Mouse (Mus musculus): ENCODE measurements around the gene Abl2. TPM values are rescaled to one million over a fixed set of nuclear protein-coding genes. Genes with fewer than 3 reads are reported as not detected.
A peak's percentile ranks its signal among the peaks of the same experiment; 100 is the strongest.

Gene Abl2
- polyA plus RNA-seq, 1 experiment from 2014 or later: 2.3 TPM

DNA sequence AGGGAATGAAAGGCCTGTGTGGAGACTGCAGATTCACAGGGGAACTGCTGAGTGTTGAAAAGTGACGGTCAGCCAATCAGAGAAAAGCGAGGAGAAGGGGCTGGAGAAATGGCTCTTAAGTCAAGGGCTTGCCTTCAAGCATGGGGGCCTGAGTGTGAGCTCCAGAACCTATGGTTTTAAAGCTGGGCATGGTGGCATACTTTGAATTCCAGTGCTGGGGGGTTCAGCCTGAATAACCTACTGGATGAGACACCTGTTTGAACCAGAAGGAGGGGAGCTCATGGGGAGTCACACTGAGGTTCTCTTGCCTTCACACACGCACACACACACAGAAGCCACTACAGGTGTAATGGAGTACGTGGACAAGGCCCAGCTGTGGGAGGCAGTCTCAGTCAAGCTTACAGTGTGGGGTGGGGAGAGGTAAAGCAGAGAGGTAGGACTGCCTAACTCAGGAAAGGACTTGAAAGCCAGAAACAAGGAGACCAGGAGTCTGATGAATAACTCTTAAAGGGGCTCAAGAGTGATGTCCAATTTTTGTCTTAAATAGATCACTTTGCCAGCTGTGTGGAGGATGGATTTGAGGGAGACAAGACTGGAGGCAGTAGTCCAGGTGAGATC, 61.8 kb downstream of the Abl2 start:
- DNase-seq (ENCODE audit: low spot score) (peak; percentile 32), ATAC-seq (peak; percentile 16; the same call in 1 of the 2 replicates)
- no peak overlapping the region for H3K4me2 ChIP-seq (replicated peaks; ENCODE audit: low read depth, low read length)
- TF ChIP-seq CTCF (IDR thresholded peaks at IDR 0.05) (no peak), EP300 (IDR thresholded peaks at IDR 0.05) (no peak)
- WGBS: 60% methylated on average over 4 of the region's 4 CpGs
- no peaks in the 10 kb centered on the region for H3K27me3 ChIP-seq (replicated peaks; ENCODE audit: insufficient read depth, low read length)
- H3K4me3 ChIP-seq (ENCODE audit: low read depth, low read length): no peak overlapping the region
- 0 out of 2 replicates have a peak overlapping the region, but pooled peaks have one; percentile 20 for H3K27ac ChIP-seq (ENCODE audit: low read length)
- no peaks in the 10 kb centered on the region; the same call in 1 of the 2 replicates for H3K4me1 ChIP-seq (ENCODE audit: insufficient read depth, low read depth, low read length)
- no peak overlapping the region for H3K9ac ChIP-seq (replicated peaks; ENCODE audit: low read depth)
- H3K9me3 ChIP-seq (ENCODE audit: low read length): no peaks in the 10 kb centered on the region
- H3K36me3 ChIP-seq (ENCODE audit: insufficient read depth, low read length): no peaks in the 10 kb centered on the region

DNA sequence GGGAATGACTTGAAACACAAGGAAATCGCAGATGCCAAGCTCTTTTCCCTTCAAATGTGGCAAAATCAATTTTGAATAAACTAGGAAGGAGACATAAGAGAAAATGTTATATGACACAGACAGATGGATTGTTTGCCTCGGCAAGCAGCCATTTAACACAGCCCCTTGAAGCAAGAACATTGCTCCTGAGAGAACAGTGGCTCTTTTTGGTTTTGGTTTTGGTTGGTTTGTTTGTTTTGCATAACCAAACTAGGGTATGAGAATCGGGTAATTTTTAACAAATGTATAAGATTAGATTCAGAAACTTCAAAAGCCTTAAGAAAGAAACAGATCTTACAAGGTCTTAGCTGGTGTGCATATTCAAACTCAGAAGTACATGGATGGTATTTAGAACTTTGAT, 62.4 kb downstream of the Abl2 start:
- Histone ChIP-seq H3K9ac (replicated peaks; ENCODE audit: low read depth) (no peak overlapping the region), H3K36me3 (ENCODE audit: insufficient read depth, low read length) (no peaks in the 10 kb centered on the region), H3K9me3 (ENCODE audit: low read length) (no peaks in the 10 kb centered on the region), H3K4me2 (replicated peaks; ENCODE audit: low read depth, low read length) (no peak overlapping the region), H3K27ac (ENCODE audit: low read length) (0 out of 2 replicates have a peak overlapping the region, but pooled peaks have one; percentile 20), H3K4me3 (ENCODE audit: low read depth, low read length) (no peak overlapping the region), H3K27me3 (replicated peaks; ENCODE audit: insufficient read depth, low read length) (no peaks in the 10 kb centered on the region), H3K4me1 (ENCODE audit: insufficient read depth, low read depth, low read length) (no peaks in the 10 kb centered on the region; the same call in 1 of the 2 replicates)
- WGBS: 37% methylated on average over 3 of the region's 3 CpGs
- no peak for TF ChIP-seq EP300 (IDR thresholded peaks at IDR 0.05)
- TF ChIP-seq CTCF (IDR thresholded peaks at IDR 0.05): no peak
- no peak for ATAC-seq
- DNase-seq (ENCODE audit: low spot score): no peak

DNA sequence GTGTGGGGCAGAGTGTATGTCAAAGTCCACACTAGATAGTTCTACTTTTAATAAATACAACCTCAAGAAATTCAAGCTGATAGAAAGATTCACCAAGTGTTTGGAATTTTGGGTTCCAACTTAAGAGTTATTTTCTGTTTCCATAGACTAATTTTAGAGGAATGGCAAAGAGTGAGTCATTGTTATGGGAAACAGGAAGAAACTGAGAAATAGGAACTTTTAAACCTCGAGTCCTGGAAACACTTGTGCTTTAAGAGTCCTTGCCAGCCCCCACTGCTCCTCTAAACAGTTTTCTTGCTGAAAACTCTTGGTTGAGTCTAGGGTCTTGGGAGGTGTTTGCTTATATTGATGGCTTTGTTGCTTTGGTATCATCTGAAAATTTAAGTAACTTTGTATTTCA, 65.6 kb downstream of the Abl2 start:
- H3K4me2 ChIP-seq (replicated peaks; ENCODE audit: low read depth, low read length): no peak overlapping the region
- 0 out of 2 replicates have a peak, but pooled peaks cover under 1% of the 10 kb centered on the region for H3K36me3 ChIP-seq (ENCODE audit: insufficient read depth, low read length)
- H3K27ac ChIP-seq (ENCODE audit: low read length): no peak overlapping the region
- 21% methylated on average over 1 of the region's 1 CpGs for WGBS
- TF ChIP-seq EP300 (IDR thresholded peaks at IDR 0.05): no peak
- TF ChIP-seq CTCF (IDR thresholded peaks at IDR 0.05): no peak
- no peaks in the 10 kb centered on the region for H3K4me1 ChIP-seq (ENCODE audit: insufficient read depth, low read depth, low read length)
- H3K9me3 ChIP-seq (ENCODE audit: low read length): no peaks in the 10 kb centered on the region
- ATAC-seq (no peak), DNase-seq (ENCODE audit: low spot score) (no peak)
- H3K9ac ChIP-seq (replicated peaks; ENCODE audit: low read depth): no peak overlapping the region
- no peaks in the 10 kb centered on the region for H3K27me3 ChIP-seq (replicated peaks; ENCODE audit: insufficient read depth, low read length)
- no peak overlapping the region for H3K4me3 ChIP-seq (ENCODE audit: low read depth, low read length)

DNA sequence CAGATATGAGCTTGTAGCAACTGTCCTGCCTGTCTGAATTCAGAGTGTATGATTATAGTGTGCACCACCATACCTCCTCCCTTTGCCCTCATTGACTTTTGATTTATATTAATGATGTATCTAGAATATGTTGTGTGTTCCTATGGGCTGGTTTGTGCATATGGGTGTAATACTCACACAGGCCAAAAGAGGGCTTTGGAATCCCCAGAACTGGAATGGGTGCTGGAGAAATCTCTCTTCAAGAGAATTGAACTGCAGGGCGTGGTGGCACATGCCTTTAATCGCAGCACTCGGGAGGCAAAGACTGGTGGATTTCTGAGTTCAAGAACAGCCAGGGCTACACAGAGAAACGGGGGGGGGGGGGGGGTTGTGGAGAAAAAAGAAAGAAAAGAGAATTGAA, 68.1 kb downstream of the Abl2 start:
- H3K9me3 ChIP-seq (ENCODE audit: low read length): no peaks in the 10 kb centered on the region
- WGBS: 77% methylated on average over 3 of the region's 4 CpGs

DNA sequence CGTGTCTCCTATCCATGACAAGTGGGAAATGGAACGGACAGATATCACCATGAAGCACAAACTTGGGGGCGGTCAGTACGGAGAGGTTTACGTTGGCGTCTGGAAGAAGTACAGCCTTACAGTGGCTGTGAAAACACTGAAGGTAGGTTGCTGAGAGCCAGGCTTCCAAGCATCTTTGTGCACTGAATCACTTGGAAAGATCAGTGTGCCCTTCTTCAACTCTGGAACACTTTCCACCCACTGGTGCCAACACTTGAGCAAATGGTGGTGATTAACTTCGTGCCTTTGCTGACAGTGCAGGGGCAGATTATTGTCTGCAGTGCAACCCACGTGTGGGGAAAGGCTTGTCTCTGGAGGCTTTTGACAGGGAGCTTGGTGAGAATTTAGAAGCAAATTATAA, 71.4 kb downstream of the Abl2 start:
- H3K9ac ChIP-seq (replicated peaks; ENCODE audit: low read depth): no peak overlapping the region
- no peaks in the 10 kb centered on the region for H3K4me1 ChIP-seq (ENCODE audit: insufficient read depth, low read depth, low read length)
- DNase-seq (ENCODE audit: low spot score) (no peak), ATAC-seq (no peak)
- no peak overlapping the region for H3K4me2 ChIP-seq (replicated peaks; ENCODE audit: low read depth, low read length)
- H3K36me3 ChIP-seq (ENCODE audit: insufficient read depth, low read length): peaks cover 19% of the 10 kb centered on the region; the same call in 1 of the 2 replicates
- no peaks in the 10 kb centered on the region for H3K27me3 ChIP-seq (replicated peaks; ENCODE audit: insufficient read depth, low read length)
- H3K27ac ChIP-seq (ENCODE audit: low read length): no peak overlapping the region
- H3K4me3 ChIP-seq (ENCODE audit: low read depth, low read length): no peak overlapping the region
- TF ChIP-seq EP300 (IDR thresholded peaks at IDR 0.05): no peak
- TF ChIP-seq CTCF (IDR thresholded peaks at IDR 0.05): no peak
- no peaks in the 10 kb centered on the region for H3K9me3 ChIP-seq (ENCODE audit: low read length)
- WGBS: 88% methylated on average over 8 of the region's 8 CpGs

More for the DNA sequence above, 68.1 kb downstream of the Abl2 start:
- Histone ChIP-seq H3K4me3 (ENCODE audit: low read depth, low read length) (no peak overlapping the region), H3K9ac (replicated peaks; ENCODE audit: low read depth) (no peak overlapping the region), H3K27me3 (replicated peaks; ENCODE audit: insufficient read depth, low read length) (no peaks in the 10 kb centered on the region), H3K36me3 (ENCODE audit: insufficient read depth, low read length) (peaks cover 19% of the 10 kb centered on the region; the same call in 1 of the 2 replicates), H3K27ac (ENCODE audit: low read length) (no peak overlapping the region), H3K4me1 (ENCODE audit: insufficient read depth, low read depth, low read length) (no peaks in the 10 kb centered on the region), H3K4me2 (replicated peaks; ENCODE audit: low read depth, low read length) (no peak overlapping the region)
- TF ChIP-seq CTCF (IDR thresholded peaks at IDR 0.05) (peak; percentile 51), EP300 (IDR thresholded peaks at IDR 0.05) (no peak)
- ATAC-seq (no peak), DNase-seq (ENCODE audit: low spot score) (no peak)

DNA sequence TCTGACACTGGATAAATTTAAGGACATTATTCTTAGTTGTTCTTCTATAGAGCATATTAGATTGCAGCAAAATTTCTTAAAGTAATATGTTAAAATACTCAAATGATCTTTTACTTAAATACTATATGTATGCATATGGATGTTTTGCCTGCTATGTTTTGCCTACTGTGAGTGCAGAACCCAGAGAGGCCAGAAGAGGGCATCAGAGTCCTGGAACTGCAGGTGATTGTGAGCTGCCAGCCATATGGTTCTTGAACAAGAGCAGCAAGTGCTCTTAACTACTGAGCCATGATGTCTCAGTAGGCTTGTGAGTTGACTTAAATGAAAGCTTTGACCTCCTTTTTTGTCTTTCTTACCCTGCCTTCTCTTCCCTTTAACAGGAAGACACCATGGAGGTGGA, 72.4 kb downstream of the Abl2 start:
- H3K27ac ChIP-seq (ENCODE audit: low read length): no peak overlapping the region
- peak; percentile 61 for TF ChIP-seq CTCF (IDR thresholded peaks at IDR 0.05)
- TF ChIP-seq EP300 (IDR thresholded peaks at IDR 0.05): no peak
- H3K4me2 ChIP-seq (replicated peaks; ENCODE audit: low read depth, low read length): no peak overlapping the region
- H3K27me3 ChIP-seq (replicated peaks; ENCODE audit: insufficient read depth, low read length): no peaks in the 10 kb centered on the region
- H3K9me3 ChIP-seq (ENCODE audit: low read length): no peaks in the 10 kb centered on the region
- H3K4me3 ChIP-seq (ENCODE audit: low read depth, low read length): no peak overlapping the region
- H3K36me3 ChIP-seq (ENCODE audit: insufficient read depth, low read length): peaks cover 19% of the 10 kb centered on the region; the same call in 1 of the 2 replicates
- ATAC-seq (no peak), DNase-seq (ENCODE audit: low spot score) (no peak)
- no peak overlapping the region for H3K9ac ChIP-seq (replicated peaks; ENCODE audit: low read depth)
- H3K4me1 ChIP-seq (ENCODE audit: insufficient read depth, low read depth, low read length): no peaks in the 10 kb centered on the region
